Mouse (Mus musculus) limb, embryonic 11.5 days (tissue): ENCODE data around the gene AA467197. TPM values are rescaled to one million over a fixed set of nuclear protein-coding genes. Genes with fewer than 3 reads are reported as not detected.
A peak's percentile ranks its signal among the peaks of the same experiment; 100 is the strongest.

Experiments
- ATAC-seq: fragments of 200-750 bp; cut with Nextera tagmentation; 2 replicates; pipeline ENCODE4 v1.8.0; 2017; ENCODE audit warnings: low read depth; ENCODE audit not compliant: insufficient number of reproducible peaks, low FRiP score, low TSS enrichment
- DNase-seq: peaks from one replicate; pipeline ENCODE4 v3.0.0-alpha.2; 2015; ENCODE audit warnings: low spot score
- H3K27ac ChIP-seq: fragments of 300-500 bp; sonication (generic); replicated peaks from 2 replicates; pipeline ENCODE4 v1.5.1; 2014; ENCODE audit warnings: low read depth, mild to moderate bottlenecking, low read length
- H3K27me3 ChIP-seq: fragments of 300-500 bp; sonication (generic); 2 replicates; pipeline ENCODE4 v1.6.1; 2014; ENCODE audit warnings: mild to moderate bottlenecking, low read length, mixed read lengths; ENCODE audit not compliant: control insufficient read depth, insufficient read depth
- H3K36me3 ChIP-seq: fragments of 300-500 bp; sonication (generic); 2 replicates; pipeline ENCODE4 v1.6.1; 2014; ENCODE audit warnings: mild to moderate bottlenecking, low read length, moderate library complexity, mixed read lengths; ENCODE audit not compliant: control insufficient read depth, insufficient read depth
- H3K4me1 ChIP-seq: fragments of 300-500 bp; sonication (generic); 2 replicates; pipeline ENCODE4 v1.6.1; 2014; ENCODE audit warnings: low read length, mixed read lengths; ENCODE audit not compliant: control insufficient read depth, insufficient read depth
- H3K4me2 ChIP-seq: fragments of 300-500 bp; sonication (generic); 2 replicates; pipeline ENCODE4 v1.6.1; 2014; ENCODE audit warnings: low read depth, mild to moderate bottlenecking, moderate library complexity; ENCODE audit not compliant: severe bottlenecking
- H3K4me3 ChIP-seq: fragments of 300-500 bp; sonication (generic); 2 replicates; pipeline ENCODE4 v1.5.1; 2014; ENCODE audit warnings: low read depth, low read length
- H3K9ac ChIP-seq: fragments of 300-500 bp; sonication (generic); 2 replicates; pipeline ENCODE4 v1.6.1; 2014; ENCODE audit warnings: mild to moderate bottlenecking, low read length
- H3K9me3 ChIP-seq: fragments of 300-500 bp; sonication (generic); 2 replicates; pipeline ENCODE4 v1.6.1; 2016; ENCODE audit warnings: low read length; ENCODE audit not compliant: control insufficient read depth
- WGBS: fragments of 180-500 bp; shearing (Covaris S2); extraction: QIAGEN DNeasy Blood & Tissue Kit; methylation state at CpG from one replicate; pipeline ENCODE4 v1.1.7; 2014; 5-methylcytosine and 5-hydroxymethylcytosine counted together
- polyA plus RNA-seq: library from polyadenylated mRNA; unstranded; fragments of >200 nt; fragmentation: Nextera tagmentation; extraction: Ambion mirVana; gene quantifications from 2 replicates; pipeline ENCODE4 v1.2.1, GENCODE M21; 2014

AA467197 gene
- polyA plus RNA-seq, 1 experiment from 2014 or later = 0.48 TPM

DNA sequence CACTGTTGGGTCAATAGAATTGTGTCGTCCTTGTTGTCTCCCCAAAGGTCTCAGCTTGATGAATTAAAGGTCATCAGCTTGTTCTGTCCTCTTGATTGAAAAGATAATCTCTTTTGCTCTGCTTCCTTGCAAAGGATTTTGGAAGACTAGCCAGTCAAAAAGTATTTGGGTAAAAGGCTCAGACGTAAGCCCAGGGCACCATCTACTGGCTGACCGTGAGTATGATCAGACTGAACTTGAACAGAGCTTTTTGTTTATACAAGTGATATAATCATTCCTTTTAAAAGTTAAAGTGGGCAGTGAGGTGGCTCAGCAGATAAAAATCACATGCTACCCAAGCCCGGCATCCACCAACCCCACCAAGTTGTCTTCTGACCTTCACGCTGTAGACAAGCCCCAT, 31.1 kb downstream of the AA467197 start:
- 60% methylated on average over 5 of the region's 5 CpGs for WGBS
- H3K27me3 ChIP-seq = no peaks in the 10 kb centered on the region
- H3K27ac ChIP-seq = no peak overlapping the region
- no peaks in the 10 kb centered on the region for H3K36me3 ChIP-seq
- no peak for ATAC-seq
- no peak overlapping the region for H3K4me3 ChIP-seq
- H3K4me1 ChIP-seq = no peaks in the 10 kb centered on the region
- DNase-seq = peak; percentile 54
- H3K4me2 ChIP-seq = no peak overlapping the region
- H3K9ac ChIP-seq = no peak overlapping the region
- no peaks in the 10 kb centered on the region for H3K9me3 ChIP-seq

DNA sequence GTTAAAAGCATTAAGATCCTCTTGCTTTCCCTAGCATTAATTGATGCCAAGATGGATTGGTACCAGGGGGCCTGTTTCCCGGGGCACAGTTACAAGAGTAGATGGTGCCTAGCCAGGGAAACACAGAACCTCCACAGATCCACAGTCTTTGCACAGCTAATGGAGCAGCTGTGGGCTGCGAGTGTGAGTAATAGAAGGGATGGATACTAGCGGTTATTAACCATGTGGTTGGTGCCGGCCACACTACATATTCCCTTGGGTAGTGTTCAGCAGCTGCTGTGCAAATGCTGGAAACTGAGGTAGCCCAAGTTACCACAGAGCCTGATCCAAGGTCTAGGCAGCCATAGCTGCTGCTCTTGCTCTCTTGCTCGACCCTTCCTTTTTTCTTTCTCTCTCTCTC, 34.9 kb downstream of the AA467197 start:
- DNase-seq (no peak), ATAC-seq (no peak)
- H3K9me3 ChIP-seq = no peaks in the 10 kb centered on the region
- no peaks in the 10 kb centered on the region for H3K36me3 ChIP-seq
- H3K4me3 ChIP-seq = no peak overlapping the region
- H3K4me2 ChIP-seq = no peak overlapping the region
- 76% methylated on average over 5 of the region's 5 CpGs for WGBS
- no peak overlapping the region for H3K9ac ChIP-seq
- H3K27ac ChIP-seq = no peak overlapping the region
- no peaks in the 10 kb centered on the region for H3K4me1 ChIP-seq
- H3K27me3 ChIP-seq = no peaks in the 10 kb centered on the region

DNA sequence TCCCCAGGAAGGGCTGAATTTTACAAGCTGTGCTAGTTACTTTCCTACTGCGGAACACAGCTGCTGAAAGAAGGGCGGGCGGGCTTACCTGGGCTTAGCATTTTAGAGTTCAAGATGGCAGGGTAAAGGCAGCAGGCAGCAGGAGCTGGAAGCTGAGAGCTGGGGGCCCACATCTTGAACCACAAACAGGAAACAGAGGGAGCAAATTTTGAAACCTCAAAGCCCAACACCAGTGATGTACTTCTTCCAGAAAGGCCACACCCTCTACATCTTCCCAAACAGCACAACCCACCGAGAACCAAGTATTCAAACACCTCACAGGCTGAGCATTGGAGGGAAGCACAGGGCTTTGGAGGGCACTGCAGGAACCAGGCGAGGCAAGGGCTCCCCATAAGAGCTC, 36.1 kb downstream of the AA467197 start:
- no peaks in the 10 kb centered on the region for H3K27me3 ChIP-seq
- no peaks in the 10 kb centered on the region for H3K4me1 ChIP-seq
- DNase-seq (no peak), ATAC-seq (no peak)
- no peaks in the 10 kb centered on the region for H3K36me3 ChIP-seq
- no peak overlapping the region for H3K4me3 ChIP-seq
- no peaks in the 10 kb centered on the region for H3K9me3 ChIP-seq
- H3K27ac ChIP-seq = no peak overlapping the region
- WGBS = 69% methylated on average over 5 of the region's 5 CpGs
- H3K9ac ChIP-seq = no peak overlapping the region
- H3K4me2 ChIP-seq = no peak overlapping the region

DNA sequence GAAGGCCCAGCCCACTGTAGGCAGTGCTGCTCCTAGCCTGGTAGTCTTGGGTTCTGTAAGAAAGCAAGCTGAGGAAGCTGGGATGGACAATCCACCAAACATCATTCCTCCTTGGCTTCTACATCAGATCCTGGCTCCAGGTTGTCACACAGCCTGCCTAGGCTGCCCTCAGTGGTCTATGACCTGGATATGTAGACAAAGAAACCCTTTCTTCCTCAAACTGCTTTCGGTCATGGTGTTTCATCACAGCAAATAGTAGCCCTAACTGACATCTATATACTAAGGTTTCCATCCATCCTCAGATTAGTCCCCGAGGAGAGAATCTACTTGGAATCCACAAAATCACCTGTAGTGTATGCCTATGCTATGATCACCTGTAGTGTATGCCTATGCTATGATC, 38.3 kb downstream of the AA467197 start:
- Histone ChIP-seq H3K9me3 (no peaks in the 10 kb centered on the region), H3K4me3 (no peak overlapping the region), H3K27ac (no peak overlapping the region), H3K4me2 (no peak overlapping the region), H3K36me3 (no peaks in the 10 kb centered on the region), H3K27me3 (no peaks in the 10 kb centered on the region), H3K9ac (no peak overlapping the region), H3K4me1 (no peaks in the 10 kb centered on the region)
- 89% methylated on average over 2 of the region's 2 CpGs for WGBS
- DNase-seq (no peak), ATAC-seq (no peak)

DNA sequence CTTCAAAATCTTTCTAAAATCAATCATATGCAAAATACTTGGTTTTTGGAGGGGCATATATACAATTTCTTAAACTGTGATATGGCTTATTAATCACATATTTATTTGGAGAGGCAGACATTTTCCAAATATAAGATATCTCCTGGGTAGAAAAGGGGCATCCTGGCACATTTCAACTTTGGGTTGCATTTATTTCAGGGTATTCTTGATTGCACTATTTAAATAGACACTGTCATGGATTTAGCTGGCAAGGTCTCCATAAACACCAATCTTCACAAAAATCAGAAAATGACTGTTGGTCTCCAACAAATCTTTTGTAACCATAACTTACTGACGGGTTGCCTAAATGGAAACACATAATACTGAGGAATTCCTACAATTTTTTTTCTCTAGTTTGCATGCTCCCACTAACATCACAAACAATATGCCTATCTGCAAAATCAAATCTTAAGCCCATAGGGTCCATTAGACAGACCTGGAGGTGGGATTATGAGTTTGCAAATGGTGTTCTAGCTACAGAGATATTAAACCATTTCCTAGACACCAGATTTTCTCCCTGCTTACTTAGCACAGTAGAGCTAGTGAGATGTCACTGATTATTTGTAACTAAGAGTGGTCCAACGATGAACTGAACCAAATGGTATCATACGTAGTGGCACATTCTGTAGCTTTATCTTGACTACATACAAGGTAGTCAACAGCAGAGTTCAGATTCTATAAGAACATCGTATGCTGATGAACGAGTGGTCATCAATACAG, 44.8 kb downstream of the AA467197 start:
- Histone ChIP-seq H3K27me3 (no peaks in the 10 kb centered on the region), H3K4me3 (no peak overlapping the region), H3K27ac (no peak overlapping the region), H3K4me2 (no peak overlapping the region), H3K9me3 (peaks cover 9% of the 10 kb centered on the region), H3K36me3 (no peaks in the 10 kb centered on the region), H3K4me1 (no peaks in the 10 kb centered on the region), H3K9ac (no peak overlapping the region)
- DNase-seq = no peak
- 0 out of 2 replicates have a peak, but pooled peaks have one; percentile 47 for ATAC-seq
- WGBS = 87% methylated on average over 5 of the region's 5 CpGs

DNA sequence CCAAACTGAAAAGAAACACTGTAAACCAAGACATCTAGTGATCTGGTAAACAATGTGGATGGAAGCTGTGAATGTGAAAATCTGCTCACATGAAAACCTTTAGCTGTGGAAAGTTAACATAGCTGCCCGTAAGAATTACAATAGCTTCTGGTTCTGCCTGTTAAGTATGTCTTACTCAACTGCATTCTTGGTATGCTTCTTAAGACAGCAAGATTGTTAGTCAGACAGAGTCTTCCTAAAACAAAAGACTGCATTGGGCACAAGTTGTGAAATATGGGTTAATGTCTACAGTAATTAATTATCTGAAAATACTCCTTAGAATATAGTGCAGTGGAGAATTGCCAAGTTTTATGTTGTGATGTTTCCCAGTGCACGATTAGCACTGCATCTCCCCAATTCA, 45.7 kb downstream of the AA467197 start:
- no peak for ATAC-seq
- no peak overlapping the region for H3K4me3 ChIP-seq
- no peaks in the 10 kb centered on the region for H3K36me3 ChIP-seq
- no peak overlapping the region for H3K27ac ChIP-seq
- no peak for DNase-seq
- no peak overlapping the region for H3K4me2 ChIP-seq
- no peaks in the 10 kb centered on the region for H3K27me3 ChIP-seq
- peaks cover 9% of the 10 kb centered on the region for H3K9me3 ChIP-seq
- no peak overlapping the region for H3K9ac ChIP-seq
- 85% methylated on average over 2 of the region's 2 CpGs for WGBS
- no peaks in the 10 kb centered on the region for H3K4me1 ChIP-seq

DNA sequence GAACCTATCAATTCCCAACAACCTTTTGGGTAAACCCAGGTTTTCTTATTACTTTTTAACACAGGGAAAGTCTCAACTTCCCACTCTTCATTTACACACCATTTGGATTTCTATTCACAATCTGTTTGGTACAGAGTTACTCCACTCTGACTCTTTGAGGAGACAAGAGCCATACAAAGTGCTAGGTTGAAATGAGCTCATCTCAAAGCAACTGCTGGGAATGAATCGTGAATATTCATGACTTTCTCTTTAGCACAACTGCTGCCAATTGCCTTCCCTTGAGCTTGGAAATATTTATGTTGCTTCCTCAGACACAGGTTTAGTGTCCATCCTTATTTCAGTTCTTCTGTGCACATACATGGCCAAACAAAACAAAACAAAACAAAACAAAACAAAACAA, 46.9 kb downstream of the AA467197 start:
- no peaks in the 10 kb centered on the region for H3K4me1 ChIP-seq
- no peak overlapping the region for H3K9ac ChIP-seq
- no peak overlapping the region for H3K27ac ChIP-seq
- ATAC-seq = no peak
- DNase-seq = no peak
- H3K27me3 ChIP-seq = no peaks in the 10 kb centered on the region
- H3K9me3 ChIP-seq = peaks cover 9% of the 10 kb centered on the region
- H3K36me3 ChIP-seq = no peaks in the 10 kb centered on the region
- H3K4me3 ChIP-seq = no peak overlapping the region
- no peak overlapping the region for H3K4me2 ChIP-seq
- 76% methylated on average over 1 of the region's 1 CpGs for WGBS

DNA sequence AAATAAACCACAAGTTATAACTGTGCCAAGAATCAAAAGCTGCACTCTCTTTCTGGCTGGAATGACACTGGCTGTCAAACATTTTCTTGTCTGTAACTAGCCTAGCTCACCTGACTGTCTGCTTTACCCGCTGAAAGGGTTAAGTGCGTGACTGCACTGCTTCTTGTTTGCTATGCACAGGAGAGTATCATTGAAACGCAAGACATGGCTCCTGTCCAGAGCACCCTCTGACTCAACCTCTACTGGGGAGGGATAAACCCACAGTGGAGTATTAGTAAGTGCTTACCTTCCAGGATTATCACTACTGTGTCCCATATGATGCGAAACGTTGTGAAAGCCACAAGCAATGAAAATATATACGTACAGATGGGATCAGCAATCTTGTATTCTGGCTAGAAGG, 49.9 kb downstream of the AA467197 start:
- Histone ChIP-seq H3K36me3 (no peaks in the 10 kb centered on the region), H3K27ac (no peak overlapping the region), H3K9ac (no peak overlapping the region), H3K27me3 (no peaks in the 10 kb centered on the region), H3K4me2 (no peak overlapping the region), H3K4me1 (no peaks in the 10 kb centered on the region), H3K9me3 (peaks cover 5% of the 10 kb centered on the region), H3K4me3 (no peak overlapping the region)
- no peak for DNase-seq
- 83% methylated on average over 6 of the region's 6 CpGs for WGBS
- no peak for ATAC-seq
